Mouse (Mus musculus) ES-E14 (cell line): ENCODE measurements at regions not wholly inside any gene's neighbourhood (a gene's known extent, or its start where the extent isn't known, plus 50 kb on each side); places are given as distances from the start of the nearest gene placed in this dataset.

Experiments
- CHD2 ChIP-seq: IDR thresholded peaks from 2 replicates; pipeline ENCODE4 v1.6.1; 2014; ENCODE audit warnings: mild to moderate bottlenecking, low read depth, low read length, inconsistent platforms
- HCFC1 ChIP-seq: IDR thresholded peaks from 2 replicates; pipeline ENCODE4 v1.6.1; 2012; ENCODE audit warnings: low read length, inconsistent platforms, borderline replicate concordance; ENCODE audit not compliant: insufficient read depth
- MAFK ChIP-seq: IDR thresholded peaks from 2 replicates; pipeline ENCODE4 v1.6.1; 2014; ENCODE audit warnings: mild to moderate bottlenecking, low read depth, low read length, inconsistent platforms; ENCODE audit not compliant: insufficient read depth

GRCm38 (mm10) chr16:51967051-51967845 is 63.8 kb upstream of the Cblb start:
- TF ChIP-seq CHD2: no peak
- no peak for TF ChIP-seq MAFK
- TF ChIP-seq HCFC1: no peak
